Mouse (Mus musculus) embryonic facial prominence, embryonic 10.5 days (tissue): ENCODE results near the gene Ctdsp1. TPM values are rescaled to one million over a fixed set of nuclear protein-coding genes. Genes with fewer than 3 reads are reported as not detected.
A peak's percentile ranks its signal among the peaks of the same experiment; 100 is the strongest.

Experiments
- DNase-seq: peaks from one replicate; pipeline ENCODE4 v3.0.0-alpha.2; 2017; ENCODE audit warnings: low spot score
- H3K27ac ChIP-seq: fragments of 300-500 bp; sonication (generic); replicated peaks from 2 replicates; pipeline ENCODE4 v1.5.1; 2016; ENCODE audit warnings: mild to moderate bottlenecking
- H3K27me3 ChIP-seq: fragments of 300-500 bp; sonication (generic); replicated peaks from 2 replicates; pipeline ENCODE4 v1.6.1; 2016; ENCODE audit warnings: low read depth, mild to moderate bottlenecking; ENCODE audit not compliant: poor library complexity, severe bottlenecking
- H3K36me3 ChIP-seq: fragments of 300-500 bp; sonication (generic); replicated peaks from 2 replicates; pipeline ENCODE4 v1.6.1; 2016; ENCODE audit warnings: mild to moderate bottlenecking, moderate library complexity
- H3K4me1 ChIP-seq: fragments of 300-500 bp; sonication (generic); 2 replicates; pipeline ENCODE4 v1.6.1; 2016
- H3K4me3 ChIP-seq: fragments of 300-500 bp; sonication (generic); 2 replicates; pipeline ENCODE4 v1.5.1; 2016; ENCODE audit warnings: mild to moderate bottlenecking, moderate library complexity
- H3K9me3 ChIP-seq: fragments of 300-500 bp; sonication (generic); 2 replicates; pipeline ENCODE4 v1.6.1; 2016; ENCODE audit warnings: mild to moderate bottlenecking
- WGBS: fragments of 180-500 bp; shearing (Covaris S2); methylation state at CpG from one replicate; pipeline ENCODE4 v1.1.7; 2016; 5-methylcytosine and 5-hydroxymethylcytosine counted together
- microRNA counts: library from miRNA; unstranded; fragments of <30 nt; microRNA quantifications from one replicate; lab custom pipeline; 2017
- microRNA-seq: library from miRNA; unstranded; fragments of <30 nt; microRNA quantifications from one replicate; pipeline ENCODE4, GENCODE M21; 2017
- polyA plus RNA-seq: library from polyadenylated mRNA; unstranded; fragments of >200 nt; fragmentation: Nextera tagmentation; extraction: Ambion mirVana; gene quantifications from 2 replicates; pipeline ENCODE4 v1.2.1, GENCODE M21; 2016

Gene Ctdsp1
- polyA plus RNA-seq, 1 experiment from 2014 or later: 49.0 TPM

- Histone ChIP-seq H3K9me3 (no peaks in the 10 kb centered on the region), H3K4me3 (no peak overlapping the region), H3K27me3 (no peaks in the 10 kb centered on the region), H3K36me3 (peaks cover 96% of the 10 kb centered on the region), H3K4me1 (no peaks in the 10 kb centered on the region), H3K27ac (no peak overlapping the region)
- 94% methylated on average over 19 of the region's 19 CpGs for WGBS
- DNase-seq: no peak
Observed at GRCm38 (mm10) chr1:74439166-74439876, 48.0 kb downstream of the Ctdsp1 start.

GRCm38 (mm10) chr1:74444538-74444937 is 53.2 kb downstream of the Ctdsp1 start:
- no peak for DNase-seq
- Histone ChIP-seq H3K27me3 (no peaks in the 10 kb centered on the region), H3K4me3 (no peak overlapping the region), H3K4me1 (no peaks in the 10 kb centered on the region), H3K27ac (no peak overlapping the region), H3K9me3 (no peaks in the 10 kb centered on the region), H3K36me3 (peaks cover 93% of the 10 kb centered on the region)
- 88% methylated on average over 2 of the region's 2 CpGs for WGBS

MicroRNAs within 50 kb of the gene (microRNA counts, 519-probe panel; counts per million panel counts)
- 2,366 counts per million, percentile 64 among the panel's probes with 10 or more counts for microRNA mmu-miR-26b (lab: Ali Mortazavi, UCI)

Small RNAs within 50 kb of the gene (microRNA-seq; reads per million reads assigned to microRNA genes)
- gene Mir26b: 28,682 reads per million, percentile 99 among the genes with 10 or more reads in this experiment

Other genes starting within 250 kb of the Ctdsp1 start
- 0.05 and 0.22 TPM in 2 replicates for gene Cxcr2, start 237.5 kb upstream of the Ctdsp1 start, polyA plus RNA-seq
- gene Cxcr1, start 196.9 kb upstream of the Ctdsp1 start, polyA plus RNA-seq: not detected in 2 replicates
- 359 and 369 TPM in 2 replicates for gene Arpc2, start 155.4 kb upstream of the Ctdsp1 start, polyA plus RNA-seq
- 0.41 and 0.70 TPM in 2 replicates for gene Gpbar1, start 113.0 kb upstream of the Ctdsp1 start, polyA plus RNA-seq
- 259 and 262 TPM in 2 replicates for gene Aamp, start 106.8 kb upstream of the Ctdsp1 start, polyA plus RNA-seq
- 108 and 109 TPM in 2 replicates for gene Pnkd, start 106.6 kb upstream of the Ctdsp1 start, polyA plus RNA-seq
- 12.4 and 12.5 TPM in 2 replicates for gene Tmbim1, start 85.9 kb upstream of the Ctdsp1 start, polyA plus RNA-seq
- 0.22 and 0.28 TPM in 2 replicates for gene Catip, start 29.4 kb upstream of the Ctdsp1 start, polyA plus RNA-seq
- gene Slc11a1, start 16.3 kb upstream of the Ctdsp1 start, polyA plus RNA-seq: 1.7 and 2.1 TPM in 2 replicates
- 0.26 and 0.37 TPM in 2 replicates for gene Vil1, start 17.9 kb downstream of the Ctdsp1 start, polyA plus RNA-seq
- gene Cnot9, start 114.5 kb downstream of the Ctdsp1 start, polyA plus RNA-seq: 109 and 113 TPM in 2 replicates
- 0.59 and 0.87 TPM in 2 replicates for gene Plcd4, start 151.4 kb downstream of the Ctdsp1 start, polyA plus RNA-seq
- 45.8 and 47.0 TPM in 2 replicates for gene Usp37, start 152.8 kb downstream of the Ctdsp1 start, polyA plus RNA-seq
- 9.5 and 10.5 TPM in 2 replicates for gene Zfp142, start 196.7 kb downstream of the Ctdsp1 start, polyA plus RNA-seq
- 16.1 and 18.1 TPM in 2 replicates for gene Bcs1l, start 196.8 kb downstream of the Ctdsp1 start, polyA plus RNA-seq
- 35.2 and 39.0 TPM in 2 replicates for gene Rnf25, start 209.9 kb downstream of the Ctdsp1 start, polyA plus RNA-seq
- gene Stk36, start 209.9 kb downstream of the Ctdsp1 start, polyA plus RNA-seq: 12.4 and 13.1 TPM in 2 replicates